Mouse (Mus musculus) midbrain, embryonic 13.5 days (tissue): ENCODE data around the gene S100z. TPM values are rescaled to one million over a fixed set of nuclear protein-coding genes. Genes with fewer than 3 reads are reported as not detected.

Experiments
- ATAC-seq: fragments of 200-750 bp; cut with Nextera tagmentation; 2 replicates; pipeline ENCODE4 v1.8.0; 2017; ENCODE audit warnings: mild to moderate bottlenecking, moderate TSS enrichment, moderate library complexity
- H3K27ac ChIP-seq: fragments of 300-500 bp; sonication (generic); 2 replicates; pipeline ENCODE4 v1.5.1; 2015; ENCODE audit warnings: inconsistent platforms, mild to moderate bottlenecking, moderate library complexity
- H3K27me3 ChIP-seq: fragments of 300-500 bp; sonication (generic); 2 replicates; pipeline ENCODE4 v1.6.1; 2015; ENCODE audit warnings: mild to moderate bottlenecking, inconsistent platforms
- H3K36me3 ChIP-seq: fragments of 300-500 bp; sonication (generic); 2 replicates; pipeline ENCODE4 v1.6.1; 2015; ENCODE audit warnings: mild to moderate bottlenecking, inconsistent platforms
- H3K4me1 ChIP-seq: fragments of 300-500 bp; sonication (generic); replicated peaks from 2 replicates; pipeline ENCODE4 v1.6.1; 2015; ENCODE audit warnings: inconsistent platforms
- H3K4me2 ChIP-seq: fragments of 300-500 bp; sonication (generic); replicated peaks from 2 replicates; pipeline ENCODE4 v1.6.1; 2015; ENCODE audit warnings: moderate library complexity, mild to moderate bottlenecking, inconsistent platforms
- H3K4me3 ChIP-seq: fragments of 300-500 bp; sonication (generic); replicated peaks from 2 replicates; pipeline ENCODE4 v1.5.1; 2015; ENCODE audit warnings: mild to moderate bottlenecking, inconsistent platforms
- H3K9ac ChIP-seq: fragments of 300-500 bp; sonication (generic); replicated peaks from 2 replicates; pipeline ENCODE4 v1.6.1; 2015; ENCODE audit warnings: mild to moderate bottlenecking, inconsistent platforms
- H3K9me3 ChIP-seq: fragments of 300-500 bp; sonication (generic); 2 replicates; pipeline ENCODE4 v1.6.1; 2016; ENCODE audit warnings: mild to moderate bottlenecking, inconsistent platforms
- WGBS: fragments of 180-500 bp; shearing (Covaris S2); methylation state at CpG from one replicate; pipeline ENCODE4 v1.1.7; 2015; 5-methylcytosine and 5-hydroxymethylcytosine counted together
- polyA plus RNA-seq: library from polyadenylated mRNA; unstranded; fragments of >200 nt; fragmentation: Nextera tagmentation; extraction: Ambion mirVana; gene quantifications from 2 replicates; pipeline ENCODE4 v1.2.1, GENCODE M21; 2015

S100z gene
- polyA plus RNA-seq, 1 experiment from 2014 or later: not detected

DNA sequence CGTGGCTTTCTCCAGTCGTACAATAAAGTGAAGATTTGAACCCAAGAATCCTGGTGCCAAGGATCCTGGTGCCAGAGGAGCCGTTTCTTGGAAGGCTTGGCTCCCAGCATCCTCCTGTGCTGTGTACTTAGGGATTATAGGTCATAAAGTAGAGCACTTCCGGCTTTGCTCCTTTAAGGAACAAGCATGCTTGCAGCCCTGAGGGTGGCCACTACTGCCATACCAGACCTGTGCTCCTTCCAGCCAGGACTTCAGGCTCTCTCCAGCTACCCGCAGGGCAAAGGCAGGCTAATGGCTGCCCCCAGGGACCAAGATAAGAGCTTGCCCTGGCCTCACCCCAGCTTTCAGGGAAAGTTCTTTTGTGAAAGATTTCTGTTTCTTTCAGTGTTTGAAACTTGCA lies 14.8 kb upstream of the S100z start:
- no peak overlapping the region for H3K4me3 ChIP-seq
- H3K36me3 ChIP-seq: no peaks in the 10 kb centered on the region
- no peak overlapping the region for H3K9ac ChIP-seq
- no peak overlapping the region for H3K27ac ChIP-seq
- 69% methylated on average over 5 of the region's 5 CpGs for WGBS
- no peaks in the 10 kb centered on the region for H3K27me3 ChIP-seq
- H3K4me2 ChIP-seq: no peak overlapping the region
- no peak for ATAC-seq
- H3K4me1 ChIP-seq: peaks cover 10% of the 10 kb centered on the region; the same call in 1 of the 2 replicates
- no peaks in the 10 kb centered on the region for H3K9me3 ChIP-seq

DNA sequence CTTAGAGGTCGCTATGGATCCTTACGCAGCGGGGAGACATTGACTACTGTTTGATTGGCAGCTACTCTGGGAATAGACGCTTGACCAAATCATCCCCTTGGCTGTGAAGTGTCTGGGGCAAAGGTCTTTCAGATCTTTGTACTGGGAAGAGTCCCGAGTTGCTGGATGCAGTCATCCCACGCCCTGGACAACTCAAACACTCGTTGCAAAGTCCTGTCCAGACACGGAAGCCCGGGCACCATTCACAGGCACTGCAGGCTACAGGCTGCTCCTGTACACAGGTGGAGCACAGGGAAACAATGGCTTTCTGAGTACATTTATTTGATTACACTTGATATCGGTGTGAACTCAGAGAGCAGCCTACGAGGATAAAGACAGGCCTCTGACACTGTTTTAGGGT lies 12.8 kb upstream of the S100z start:
- Histone ChIP-seq H3K36me3 (no peaks in the 10 kb centered on the region), H3K4me1 (no peaks in the 10 kb centered on the region), H3K9ac (no peak overlapping the region), H3K9me3 (no peaks in the 10 kb centered on the region), H3K4me2 (no peak overlapping the region), H3K27me3 (no peaks in the 10 kb centered on the region), H3K27ac (no peak overlapping the region), H3K4me3 (no peak overlapping the region)
- WGBS: 52% methylated on average over 11 of the region's 11 CpGs
- ATAC-seq: no peak

DNA sequence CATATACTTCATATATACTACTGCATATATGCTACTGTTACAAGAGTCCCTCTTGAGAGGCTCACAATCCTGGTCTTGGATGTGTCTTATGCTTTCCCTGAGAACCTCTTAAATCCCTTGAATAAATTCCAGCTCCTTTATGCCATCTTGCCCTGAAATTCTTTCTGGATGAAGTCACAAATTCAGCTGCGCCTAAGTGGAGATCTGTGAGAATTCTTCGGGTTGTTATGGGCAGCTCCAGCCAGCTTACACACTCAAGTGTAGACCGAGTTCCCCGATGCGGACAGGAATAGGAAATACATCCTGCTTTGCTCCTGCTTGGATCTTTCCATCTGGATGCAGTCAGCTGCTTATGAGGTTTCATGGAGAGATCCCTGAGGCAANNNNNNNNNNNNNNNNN lies 6.1 kb upstream of the S100z start:
- Histone ChIP-seq H3K27me3 (no peaks in the 10 kb centered on the region), H3K4me1 (no peaks in the 10 kb centered on the region), H3K9ac (no peak overlapping the region), H3K4me3 (no peak overlapping the region), H3K36me3 (no peaks in the 10 kb centered on the region), H3K4me2 (no peak overlapping the region), H3K27ac (no peak overlapping the region), H3K9me3 (no peaks in the 10 kb centered on the region)
- ATAC-seq: no peak
- WGBS: 33% methylated on average over 5 of the region's 5 CpGs

DNA sequence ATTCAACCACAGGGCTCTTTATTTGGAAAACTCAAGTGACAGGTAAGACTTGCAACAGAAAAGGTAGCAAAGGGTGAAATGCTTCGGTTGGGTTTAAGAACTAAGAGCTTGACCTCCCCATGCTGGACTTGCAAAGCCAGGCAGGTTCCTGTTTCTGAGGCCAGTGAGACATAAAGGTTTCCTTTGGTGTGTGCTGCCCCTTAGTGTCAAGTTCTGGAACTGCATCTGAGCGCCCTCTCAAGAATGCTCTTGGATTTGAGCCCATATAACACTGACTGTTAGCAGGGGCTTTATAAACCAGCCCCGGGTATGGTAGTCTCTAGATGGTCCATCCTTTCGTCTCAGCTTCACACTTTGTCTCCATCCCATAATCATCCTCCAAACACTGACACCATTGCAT lies 2.9 kb upstream of the S100z start:
- Histone ChIP-seq H3K27me3 (no peaks in the 10 kb centered on the region), H3K4me1 (no peaks in the 10 kb centered on the region), H3K36me3 (no peaks in the 10 kb centered on the region), H3K27ac (no peak overlapping the region), H3K9ac (no peak overlapping the region), H3K4me2 (no peak overlapping the region), H3K4me3 (no peak overlapping the region), H3K9me3 (no peaks in the 10 kb centered on the region)
- 18% methylated on average over 4 of the region's 4 CpGs for WGBS
- ATAC-seq: peak; percentile 79

DNA sequence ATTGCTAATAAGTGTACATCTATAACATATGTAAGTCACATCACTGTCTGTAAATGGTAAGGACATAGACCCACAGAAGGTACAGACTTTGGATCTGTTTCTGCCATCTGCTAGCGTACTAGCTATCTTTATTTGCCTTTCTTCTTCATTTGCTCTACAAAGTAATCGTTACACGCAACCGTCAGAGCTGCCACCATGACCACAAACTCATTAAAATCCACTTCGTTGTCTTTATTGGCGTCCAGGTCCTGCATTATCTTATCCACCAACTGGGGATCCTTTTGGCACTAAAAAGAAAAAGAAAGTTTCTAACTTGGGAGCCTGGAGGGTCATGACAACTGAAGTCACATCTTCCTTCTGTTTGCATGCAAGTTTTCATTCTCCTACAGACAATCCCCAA lies 1.3 kb downstream of the S100z start:
- no peak overlapping the region for H3K4me2 ChIP-seq
- ATAC-seq: no peak
- no peak overlapping the region for H3K4me3 ChIP-seq
- no peak overlapping the region for H3K9ac ChIP-seq
- no peaks in the 10 kb centered on the region for H3K27me3 ChIP-seq
- no peaks in the 10 kb centered on the region for H3K36me3 ChIP-seq
- H3K27ac ChIP-seq: no peak overlapping the region
- no peaks in the 10 kb centered on the region for H3K9me3 ChIP-seq
- H3K4me1 ChIP-seq: no peaks in the 10 kb centered on the region
- WGBS: 88% methylated on average over 6 of the region's 6 CpGs

DNA sequence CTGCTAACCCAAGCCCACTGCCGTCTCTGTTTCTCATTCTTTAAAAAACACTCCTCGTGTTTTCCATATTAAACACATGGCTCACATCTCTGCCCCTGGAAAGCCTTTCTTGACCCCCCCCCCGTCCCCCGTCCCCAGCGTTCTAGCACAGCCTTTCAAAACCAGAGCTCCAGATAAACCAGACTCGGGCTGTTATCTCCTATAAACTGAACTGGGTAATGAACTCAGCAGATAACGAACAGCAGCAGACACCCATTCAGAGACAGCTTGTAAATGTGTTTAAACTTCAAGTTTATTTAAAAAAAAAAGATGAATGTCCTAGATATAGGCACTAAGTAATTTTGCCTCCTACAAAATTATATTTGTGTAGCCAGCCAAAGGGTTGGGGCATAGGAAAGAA lies 3.4 kb downstream of the S100z start:
- no peak for ATAC-seq

DNA sequence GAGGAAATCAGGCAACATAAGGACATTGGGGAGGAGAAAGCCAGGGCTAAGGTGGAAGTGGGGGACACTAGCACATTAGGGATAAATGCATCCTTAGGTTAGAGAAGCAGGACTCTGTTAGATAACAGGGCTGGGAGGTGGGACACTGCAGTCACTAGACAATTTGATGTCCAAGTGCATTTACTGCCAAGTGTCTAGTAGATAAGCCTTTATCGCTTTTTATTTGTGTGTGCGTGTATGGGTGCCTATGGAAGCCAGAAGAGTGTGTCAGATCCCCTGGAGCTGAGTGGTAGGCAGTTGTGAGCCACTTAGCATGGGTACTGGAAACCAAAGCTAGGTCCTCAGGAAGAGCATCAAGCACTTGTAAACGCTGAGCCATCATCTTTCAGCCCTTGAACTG lies 4.2 kb downstream of the S100z start:
- 86% methylated on average over 3 of the region's 3 CpGs for WGBS
- no peak overlapping the region for H3K9ac ChIP-seq
- H3K27me3 ChIP-seq: no peaks in the 10 kb centered on the region
- no peak for ATAC-seq
- no peaks in the 10 kb centered on the region for H3K36me3 ChIP-seq
- no peak overlapping the region for H3K4me2 ChIP-seq
- no peaks in the 10 kb centered on the region for H3K4me1 ChIP-seq
- H3K9me3 ChIP-seq: no peaks in the 10 kb centered on the region
- H3K4me3 ChIP-seq: no peak overlapping the region
- no peak overlapping the region for H3K27ac ChIP-seq

More for the DNA sequence above, 3.4 kb downstream of the S100z start:
- Histone ChIP-seq H3K4me2 (no peak overlapping the region), H3K4me1 (no peaks in the 10 kb centered on the region), H3K36me3 (no peaks in the 10 kb centered on the region), H3K4me3 (no peak overlapping the region), H3K9ac (no peak overlapping the region), H3K27me3 (no peaks in the 10 kb centered on the region), H3K27ac (no peak overlapping the region), H3K9me3 (no peaks in the 10 kb centered on the region)
- WGBS: 76% methylated on average over 7 of the region's 7 CpGs

DNA sequence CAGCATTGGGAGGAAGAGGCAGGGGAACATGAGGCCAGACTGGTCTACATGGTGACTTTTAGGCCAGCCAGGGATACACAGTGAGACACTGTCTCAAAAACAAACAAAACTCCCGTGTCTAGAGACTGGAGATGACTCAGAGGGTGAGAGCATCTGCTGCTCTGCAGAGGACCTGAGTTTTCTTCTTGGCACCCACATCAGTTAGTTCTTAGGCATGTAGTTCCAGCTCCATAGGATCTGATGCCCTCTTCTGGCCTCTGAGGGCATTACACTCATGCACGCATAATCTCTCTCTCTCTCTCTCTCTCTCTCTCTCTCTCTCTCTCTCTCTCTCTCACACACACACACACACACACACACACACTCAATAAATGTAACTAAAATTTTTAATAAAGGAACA lies 7.6 kb downstream of the S100z start:
- no peak overlapping the region for H3K4me2 ChIP-seq
- 78% methylated on average over 2 of the region's 2 CpGs for WGBS
- no peaks in the 10 kb centered on the region for H3K4me1 ChIP-seq
- no peak overlapping the region for H3K9ac ChIP-seq
- H3K36me3 ChIP-seq: no peaks in the 10 kb centered on the region
- no peak for ATAC-seq
- H3K27ac ChIP-seq: no peak overlapping the region
- H3K4me3 ChIP-seq: no peak overlapping the region
- H3K27me3 ChIP-seq: no peaks in the 10 kb centered on the region
- H3K9me3 ChIP-seq: no peaks in the 10 kb centered on the region

DNA sequence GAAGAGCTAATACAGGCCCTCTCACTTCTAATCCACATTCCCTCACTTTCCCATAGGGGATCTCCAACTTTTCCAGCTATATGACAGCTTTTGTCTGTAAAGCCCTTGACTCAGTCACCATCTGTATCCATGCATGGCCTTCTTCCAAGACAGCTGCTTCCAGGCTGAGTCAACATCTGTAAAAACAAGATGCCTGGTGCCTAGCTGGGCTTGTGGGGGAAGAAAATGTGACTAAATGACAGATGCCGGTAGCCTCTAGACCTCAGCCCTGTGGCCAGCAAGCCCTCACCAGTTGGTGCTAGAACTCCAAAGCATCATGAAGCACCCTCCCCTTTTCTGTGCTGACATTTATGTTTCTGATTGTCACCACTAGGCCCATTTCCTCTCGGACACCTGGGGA lies 27.0 kb downstream of the S100z start:
- WGBS: 84% methylated on average over 2 of the region's 2 CpGs
- Histone ChIP-seq H3K4me2 (no peak overlapping the region), H3K9ac (no peak overlapping the region), H3K4me1 (no peaks in the 10 kb centered on the region), H3K9me3 (no peaks in the 10 kb centered on the region), H3K4me3 (no peak overlapping the region), H3K27me3 (no peaks in the 10 kb centered on the region), H3K27ac (no peak overlapping the region), H3K36me3 (no peaks in the 10 kb centered on the region)
- ATAC-seq: no peak

DNA sequence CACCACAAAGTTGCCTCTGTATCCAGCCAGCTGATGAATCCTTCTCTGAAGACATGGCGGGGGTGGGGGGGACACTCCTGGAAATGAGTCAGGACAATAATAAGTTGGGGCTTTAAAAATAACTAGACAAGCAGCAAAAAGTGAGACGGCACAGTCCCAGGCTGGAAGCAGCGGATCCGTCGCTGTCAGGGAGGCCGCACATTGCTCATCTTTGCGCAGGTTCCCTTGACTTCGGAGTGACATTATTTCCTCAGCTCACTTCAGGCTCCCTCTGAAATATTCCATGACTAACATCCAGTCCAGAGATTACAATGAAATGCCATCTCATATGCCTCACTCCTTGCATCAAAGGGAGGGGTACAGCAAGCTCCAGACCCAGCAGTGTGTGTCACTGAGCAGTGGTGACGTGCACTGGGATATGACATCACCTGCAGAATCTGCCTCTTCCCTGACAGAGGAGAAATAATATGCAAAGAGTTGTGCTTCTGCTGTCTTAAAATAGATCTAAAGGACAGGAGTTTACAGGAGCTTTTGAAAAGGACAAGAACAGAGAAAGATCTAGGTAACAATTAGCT lies 27.8 kb downstream of the S100z start:
- H3K27ac ChIP-seq: no peak overlapping the region
- no peak for ATAC-seq
- 89% methylated on average over 9 of the region's 9 CpGs for WGBS
- H3K4me1 ChIP-seq: no peaks in the 10 kb centered on the region
- H3K27me3 ChIP-seq: no peaks in the 10 kb centered on the region
- H3K4me3 ChIP-seq: no peak overlapping the region
- H3K4me2 ChIP-seq: no peak overlapping the region
- H3K36me3 ChIP-seq: no peaks in the 10 kb centered on the region
- H3K9me3 ChIP-seq: no peaks in the 10 kb centered on the region
- H3K9ac ChIP-seq: no peak overlapping the region

DNA sequence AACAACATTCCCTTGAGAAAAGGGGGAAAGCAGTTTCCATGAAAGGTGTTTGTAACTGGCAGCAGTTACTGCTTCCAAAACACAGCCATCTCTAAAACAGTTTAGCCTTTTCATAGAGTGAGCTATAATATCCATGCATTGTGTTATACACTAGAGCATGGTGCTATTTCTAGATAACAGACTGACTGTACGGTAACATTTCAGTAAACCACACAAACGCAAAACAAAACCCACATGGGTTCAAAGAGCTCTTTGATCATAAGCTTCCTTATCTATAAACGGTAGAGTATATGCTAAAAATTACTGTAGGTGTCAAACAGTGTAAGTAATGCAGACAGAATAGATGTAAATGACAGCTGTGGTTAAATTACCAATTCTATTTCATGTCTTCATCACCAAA lies 28.8 kb downstream of the S100z start:
- Histone ChIP-seq H3K9me3 (no peaks in the 10 kb centered on the region), H3K36me3 (no peaks in the 10 kb centered on the region), H3K4me2 (no peak overlapping the region), H3K27ac (no peak overlapping the region), H3K27me3 (peaks cover 10% of the 10 kb centered on the region), H3K9ac (no peak overlapping the region), H3K4me3 (no peak overlapping the region), H3K4me1 (peaks cover under 1% of the 10 kb centered on the region; the same call in 1 of the 2 replicates)
- 88% methylated on average over 3 of the region's 3 CpGs for WGBS
- no peak for ATAC-seq

DNA sequence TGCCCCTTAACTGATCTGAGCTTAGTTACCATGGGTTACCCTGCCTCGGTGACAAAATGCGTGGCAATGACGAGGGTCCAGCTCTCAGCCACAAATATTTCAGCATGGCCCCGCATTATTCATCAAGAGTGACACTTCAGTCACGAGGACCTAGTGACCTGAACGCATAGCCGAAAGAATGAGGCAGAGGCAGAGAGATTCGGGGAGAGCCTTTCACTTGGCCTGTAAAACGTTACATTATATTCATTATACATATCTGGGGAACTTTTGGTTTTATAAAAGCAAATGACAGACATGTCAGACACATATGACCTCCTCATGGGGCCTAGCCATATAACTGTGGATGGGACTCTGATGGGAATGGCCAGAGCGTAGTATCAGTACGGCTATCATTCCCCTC lies 33.7 kb downstream of the S100z start, which contains the start of gene Crhbp:
TSS of gene Crhbp (minus strand) at position 101 of the 400 bp plus-strand sequence.
- H3K4me2 ChIP-seq: peak within 1 kb of the TSS; percentile 85
- H3K4me1 ChIP-seq: peaks cover 19% of the 10 kb centered on the region
- 40% methylated on average over 11 of the region's 11 CpGs for WGBS
- H3K9ac ChIP-seq: peak within 1 kb of the TSS; percentile 63
- H3K27me3 ChIP-seq: peaks cover 28% of the 10 kb centered on the region
- no peak within 1 kb of the TSS for H3K27ac ChIP-seq
- H3K9me3 ChIP-seq: no peaks in the 10 kb centered on the region
- ATAC-seq: no peak
- H3K36me3 ChIP-seq: no peaks in the 10 kb centered on the region
- peak within 1 kb of the TSS; percentile 49 for H3K4me3 ChIP-seq

DNA sequence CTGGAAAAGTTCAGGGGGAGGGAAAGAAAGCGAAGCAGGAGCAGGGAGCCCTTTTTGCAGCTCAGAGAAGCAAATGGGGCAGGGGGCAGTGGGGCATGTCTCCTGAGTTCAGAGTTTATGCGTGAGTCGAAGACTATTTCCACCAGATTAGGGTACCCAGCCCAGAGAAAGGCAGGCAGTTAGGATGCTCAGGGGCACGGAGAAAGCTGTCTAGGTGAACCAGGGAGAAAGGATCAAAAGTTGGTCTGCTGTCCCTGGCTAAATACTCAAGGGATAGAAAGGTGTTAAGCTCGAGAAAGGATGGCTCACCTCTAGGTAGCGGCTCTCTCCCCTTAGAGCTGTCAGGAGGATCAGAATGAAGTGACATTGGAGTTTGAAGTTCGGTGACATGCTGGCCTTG lies 34.2 kb downstream of the S100z start:
- no peak for ATAC-seq
- H3K4me1 ChIP-seq: peaks cover 19% of the 10 kb centered on the region
- peak overlapping the region; percentile 85 for H3K4me2 ChIP-seq
- H3K9me3 ChIP-seq: no peaks in the 10 kb centered on the region
- no peak overlapping the region for H3K27ac ChIP-seq
- H3K27me3 ChIP-seq: peaks cover 28% of the 10 kb centered on the region
- H3K36me3 ChIP-seq: no peaks in the 10 kb centered on the region
- WGBS: 8% methylated on average over 7 of the region's 7 CpGs
- peak overlapping the region; percentile 63; the same call in 1 of the 2 replicates for H3K9ac ChIP-seq
- H3K4me3 ChIP-seq: peak overlapping the region; percentile 49
